In the genomic region with DNA sequence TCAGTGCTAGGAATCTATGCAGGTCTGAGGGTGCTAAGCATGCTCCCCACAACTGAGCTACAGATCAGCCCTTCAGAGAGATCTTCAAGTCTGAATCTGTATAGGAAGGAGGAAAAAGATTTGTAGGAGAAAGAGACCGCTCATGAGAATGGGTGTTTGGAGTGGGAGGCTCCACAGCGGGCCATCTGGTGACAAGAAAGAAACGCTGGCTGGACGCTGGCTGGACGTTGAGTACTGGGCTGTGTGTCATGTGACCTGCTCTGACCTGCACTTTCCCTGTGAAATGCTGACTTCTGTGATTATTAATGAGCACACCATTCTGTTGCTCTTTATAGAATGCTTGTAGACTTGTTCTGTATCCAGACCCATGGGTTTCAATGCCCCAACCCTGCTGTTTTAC, we compare ENCODE assay signal across 11 mouse cellular contexts. TPM values are rescaled to one million over a fixed set of nuclear protein-coding genes. Genes with fewer than 3 reads are reported as not detected.
A peak's percentile ranks its signal among the peaks of the same experiment; 100 is the strongest.
DNase-seq lines count a peak whose midpoint lies in the region; ATAC-seq and TF ChIP-seq lines count a peak whose summit lies in the region.
"Had no signal": no experiment of that assay in that cellular context is flagged by ENCODE, and none has a peak within 500 bp of the region (broad histone marks: within the 10 kb centered on the region; RNA-seq: fewer than 3 reads in every experiment).

No protein-coding gene starts in this region.

- H3K4me2 ChIP-seq in stomach, postnatal 0 days (replicated peaks; ENCODE audit: low read depth): no peak overlapping the region
- H3K4me2 ChIP-seq: heart, embryonic 13.5 days had no signal

- H3K36me3 ChIP-seq in stomach, postnatal 0 days (ENCODE audit: control insufficient read depth, insufficient read depth, low read length): peaks cover 3% of the 10 kb centered on the region; the same call in 1 of the 2 replicates

- peak overlapping the region; percentile 78 for H3K27ac ChIP-seq in stomach, postnatal 0 days (replicated peaks)
- H3K27ac ChIP-seq: heart, embryonic 13.5 days; liver, embryonic 14.5 days had no signal

- no peak overlapping the region for H3K4me3 ChIP-seq in stomach, postnatal 0 days (ENCODE audit: low read depth, low read length)
- H3K4me3 ChIP-seq: heart, embryonic 13.5 days had no signal

- peak; percentile 47; the same call in 1 of the 2 replicates for ATAC-seq in stomach, postnatal 0 days (ENCODE audit: low FRiP score, low TSS enrichment)
- ATAC-seq: Patski had no signal

- H3K9me3 ChIP-seq in stomach, postnatal 0 days (ENCODE audit: control insufficient read depth, low read length): no peaks in the 10 kb centered on the region
- H3K9me3 ChIP-seq: heart, embryonic 13.5 days had no signal

- H3K4me1 ChIP-seq in stomach, postnatal 0 days (replicated peaks; ENCODE audit: control insufficient read depth, insufficient read depth): no peaks in the 10 kb centered on the region

- H3K9ac ChIP-seq in stomach, postnatal 0 days (ENCODE audit: low read length): no peak overlapping the region
- H3K9ac ChIP-seq: heart, embryonic 13.5 days; liver, embryonic 14.5 days had no signal

- no peak for TF ChIP-seq EP300 in stomach, postnatal 0 days (optimal IDR thresholded peaks at IDR 0.05)

- 45% methylated on average over 5 of the region's 5 CpGs for WGBS in stomach, postnatal 0 days

- no peaks in the 10 kb centered on the region for H3K27me3 ChIP-seq in stomach, postnatal 0 days (ENCODE audit: control insufficient read depth, insufficient read depth, low read length)
- H3K27me3 ChIP-seq: heart, embryonic 13.5 days; Patski had no signal

- no peak for TF ChIP-seq CTCF in stomach, postnatal 0 days (IDR thresholded peaks at IDR 0.05; ENCODE audit: low read depth)

- peak; percentile 19 for DNase-seq in right cerebral cortex, adult 18-20 months
- no peak for DNase-seq in right cerebral cortex, postnatal 4 days
- peak; percentile 61 for DNase-seq in heart, adult 9 months (ENCODE audit: low spot score in 2 of 2)
- peak; percentile 68 for DNase-seq in kidney, postnatal 10 days
- no peak for DNase-seq in stomach, postnatal 0 days (ENCODE audit: low spot score)
- no peak for DNase-seq in layer of hippocampus, postnatal 14 days (ENCODE audit: low spot score in 2 of 2)
- no peak for DNase-seq in thymus, postnatal 0 days (ENCODE audit: low spot score)
- DNase-seq: cerebellum, adult 8-10 months had no signal

RNA-seq across cellular contexts. Expression of a gene that starts 39.7 kb away (rescaled TPM):
- polyA plus RNA-seq in stomach, postnatal 0 days (2015; fragmentation: Nextera tagmentation; extraction: Ambion mirVana): 19.2 and 19.6 TPM in 2 replicates
- 1 to 10 TPM; 4.8 to 4.9 TPM for total RNA-seq in layer of hippocampus, postnatal 14 days (2021)
- polyA plus RNA-seq in thymus, postnatal 0 days (2015; fragmentation: Nextera tagmentation; extraction: Ambion mirVana): 46.1 and 47.1 TPM in 2 replicates

RNA-seq across cellular contexts. Expression of a gene that starts 40.1 kb away (rescaled TPM):
- 50.3 and 52.4 TPM in 2 replicates for polyA plus RNA-seq in stomach, postnatal 0 days (2015; fragmentation: Nextera tagmentation; extraction: Ambion mirVana)
- 10 to 100 TPM; 53.6 to 57.2 TPM for total RNA-seq in layer of hippocampus, postnatal 14 days (2021)
- 42.0 and 42.9 TPM in 2 replicates for polyA plus RNA-seq in thymus, postnatal 0 days (2015; fragmentation: Nextera tagmentation; extraction: Ambion mirVana)

Comparison
In these comparisons a context has a peak if more than half of its experiments do, and no peak if none do; other contexts are left out.
1. DNase-seq: peak in right cerebral cortex, adult 18-20 months (single experiment), heart, adult 9 months (2 of 2) and kidney, postnatal 10 days (single experiment); none in right cerebral cortex, postnatal 4 days (single experiment), stomach, postnatal 0 days (single experiment), layer of hippocampus, postnatal 14 days (0 of 2) and thymus, postnatal 0 days (single experiment).